Mouse (Mus musculus) WW6 (cell line): Measurements from ENCODE around the gene Slco2b1.

ENCODE experiments used
- DNase-seq: peaks from one replicate; pipeline ENCODE4 v3.0.0-alpha.2; 2013; ENCODE audit warnings: low read depth, low spot score

The Slco2b1 gene

GRCm38 (mm10) chr7:99693976-99694375, 17.2 kb downstream of the Slco2b1 start:
- DNase-seq: no peak

DNA sequence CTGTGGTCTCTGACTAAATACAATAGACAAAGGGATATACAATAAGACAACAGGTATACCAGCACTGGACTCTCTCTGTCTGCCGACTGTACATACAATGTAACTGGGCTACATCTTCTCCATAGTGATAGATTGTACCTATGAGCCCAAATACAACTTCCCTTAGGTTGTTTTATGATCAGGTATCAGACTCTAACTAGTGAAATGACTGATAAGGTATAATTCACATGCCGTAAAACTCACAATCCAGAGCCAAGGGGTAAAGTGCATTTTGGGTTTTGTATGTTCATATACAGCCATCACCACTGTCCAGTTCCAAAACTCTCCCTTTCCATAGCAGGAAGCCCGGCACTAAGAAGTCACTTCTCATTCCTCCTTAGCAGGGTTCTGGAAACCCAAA, 17.8 kb downstream of the Slco2b1 start:
- DNase-seq: no peak

DNA sequence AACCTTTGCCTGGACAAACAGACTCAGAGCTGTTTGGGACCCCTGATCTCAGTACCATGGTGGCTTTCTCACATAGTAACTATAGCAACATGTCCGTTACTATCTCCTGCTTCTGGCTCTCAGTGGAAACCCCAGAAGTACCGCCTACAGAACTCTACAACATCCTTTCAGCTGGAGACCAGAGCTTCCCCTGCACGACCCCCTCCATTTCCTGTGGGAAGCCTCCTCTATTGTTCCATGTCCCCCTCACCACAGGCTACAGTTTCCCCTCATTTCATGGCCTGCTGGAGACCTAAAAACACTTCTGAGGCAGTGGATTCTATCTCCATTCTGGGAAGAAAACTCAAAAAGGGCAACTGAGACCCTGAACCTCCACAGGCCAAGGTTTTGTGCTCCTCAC, 18.7 kb downstream of the Slco2b1 start:
- no peak for DNase-seq

GRCm38 (mm10) chr7:99690819-99691218, 20.3 kb downstream of the Slco2b1 start:
- no peak for DNase-seq

DNA sequence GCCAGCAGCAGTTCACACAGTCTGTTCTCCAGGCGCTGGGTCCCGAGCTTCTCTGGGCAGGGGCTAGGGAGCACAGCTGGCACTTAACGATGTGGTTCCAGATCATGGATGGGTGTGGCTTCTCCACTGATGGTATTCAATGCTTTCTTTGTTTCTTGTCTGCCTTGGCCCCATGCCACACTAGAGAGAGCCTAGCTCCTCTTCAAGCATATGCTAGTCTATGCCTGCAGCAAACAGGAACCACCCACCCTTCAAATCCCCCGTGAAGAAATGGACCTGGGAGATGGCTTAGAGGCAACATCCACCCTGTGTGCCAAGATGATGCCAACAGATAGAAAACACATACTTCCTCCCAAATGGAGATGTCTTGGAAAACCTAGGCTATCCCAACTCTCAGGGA, 27.1 kb downstream of the Slco2b1 start:
- no peak for DNase-seq

DNA sequence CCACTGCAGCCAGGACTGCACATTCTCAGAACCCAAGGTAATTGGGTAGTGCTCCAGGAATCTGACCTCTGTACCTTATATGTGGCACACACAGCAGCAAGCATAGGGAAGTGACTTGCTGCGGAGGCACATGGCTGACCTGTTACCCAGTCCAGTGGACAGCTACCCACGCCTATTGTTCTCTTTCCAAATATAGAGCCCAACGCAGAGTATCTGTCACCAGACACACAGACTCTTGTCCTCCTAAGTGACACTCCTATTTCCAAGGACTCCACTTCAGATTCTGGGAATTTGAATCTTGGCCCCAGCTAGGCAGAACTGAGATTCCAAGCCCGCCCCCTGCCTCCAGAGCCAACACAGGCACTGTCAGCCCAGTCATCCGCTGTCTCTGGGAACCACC, 30.4 kb downstream of the Slco2b1 start:
- DNase-seq: no peak

- DNase-seq: no peak
Observed at GRCm38 (mm10) chr7:99674890-99675289, 36.2 kb downstream of the Slco2b1 start.

GRCm38 (mm10) chr7:99674209-99674608, 36.9 kb downstream of the Slco2b1 start:
- DNase-seq: no peak

- DNase-seq: no peak
Observed at GRCm38 (mm10) chr7:99673188-99673587, 38.0 kb downstream of the Slco2b1 start.

DNA sequence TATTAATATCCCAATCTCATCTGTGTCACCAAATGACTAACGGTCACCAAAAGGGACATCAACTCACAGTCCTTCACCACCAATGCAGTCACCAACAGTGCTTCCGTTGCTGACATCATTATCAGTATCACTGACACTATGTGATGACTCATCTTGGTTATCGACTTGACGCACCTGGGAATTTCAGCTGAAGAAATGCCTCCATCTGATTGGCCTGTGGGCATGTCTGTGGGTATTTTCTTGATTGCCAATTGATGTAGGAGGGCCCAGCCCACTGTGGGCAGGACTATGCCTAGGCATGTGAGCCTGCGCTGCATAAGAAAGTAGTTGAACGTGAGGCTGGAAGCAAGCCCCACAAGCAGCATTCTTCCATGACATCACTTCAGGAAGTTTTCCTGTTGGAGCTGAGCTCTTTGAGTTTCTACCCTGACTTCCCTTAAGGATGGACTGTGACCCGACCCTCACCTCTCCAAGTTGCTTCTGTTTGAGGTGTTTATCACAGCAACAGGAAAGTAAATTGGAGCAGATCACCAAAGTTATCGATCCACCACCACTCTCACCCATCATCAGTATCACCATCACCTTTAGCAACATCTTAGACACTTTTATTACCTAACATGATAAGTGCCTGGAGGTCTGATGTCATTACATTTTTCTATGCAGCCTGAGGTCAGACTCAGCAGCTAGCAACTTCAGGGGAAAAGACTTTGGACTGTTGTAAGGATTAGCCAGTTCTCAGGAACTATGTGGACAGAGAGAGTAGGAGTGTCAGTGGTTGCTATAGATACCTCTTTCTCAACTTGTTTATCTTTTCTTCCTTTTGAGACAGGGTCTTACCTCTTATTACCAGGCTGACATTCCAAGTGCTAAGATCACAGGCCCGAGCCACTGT, 39.4 kb downstream of the Slco2b1 start:
- DNase-seq: no peak

- DNase-seq: no peak
Observed at GRCm38 (mm10) chr7:99670915-99671314, 40.2 kb downstream of the Slco2b1 start.

DNA sequence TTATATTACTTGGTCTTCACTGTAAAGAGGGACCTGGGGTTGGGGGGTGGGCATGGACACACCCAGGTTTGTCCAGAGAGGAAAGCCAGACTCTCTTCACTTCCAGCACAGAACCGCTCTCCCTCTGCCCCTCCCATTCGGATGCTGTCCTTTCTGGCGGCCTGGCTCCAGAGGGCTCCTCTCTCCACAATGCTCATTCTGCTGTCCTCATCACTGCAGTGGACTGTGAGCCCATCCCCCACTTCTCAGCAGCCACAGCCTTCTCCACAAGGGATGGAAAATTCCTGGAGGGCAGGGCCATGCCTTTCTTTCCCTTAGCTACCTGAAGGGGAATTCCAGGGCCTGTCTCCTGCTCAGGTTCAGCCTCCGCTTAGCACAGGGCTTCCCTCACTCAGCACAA, 42.3 kb downstream of the Slco2b1 start:
- no peak for DNase-seq

DNA sequence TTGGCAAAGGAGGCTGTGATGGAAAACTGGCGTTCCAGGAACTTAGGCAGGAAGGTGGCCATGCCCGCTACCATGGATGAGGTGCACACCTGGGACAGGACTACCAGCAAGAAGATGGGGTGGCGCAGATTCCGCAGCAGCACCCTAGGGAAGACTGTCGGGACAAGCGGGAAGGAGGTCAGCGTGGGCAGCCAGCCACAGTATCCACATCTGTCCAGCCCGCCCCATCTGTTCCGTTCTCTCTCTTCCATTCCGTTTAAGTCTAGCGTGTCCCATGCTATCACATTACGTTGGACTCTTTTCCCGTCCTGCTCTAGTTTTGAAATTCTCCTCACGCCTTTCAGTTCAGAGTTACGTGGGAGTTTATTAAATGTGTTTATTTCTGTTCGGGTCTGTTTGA, 44.0 kb downstream of the Slco2b1 start:
- DNase-seq: no peak

GRCm38 (mm10) chr7:99665731-99666452, 45.2 kb downstream of the Slco2b1 start:
- no peak for DNase-seq

DNA sequence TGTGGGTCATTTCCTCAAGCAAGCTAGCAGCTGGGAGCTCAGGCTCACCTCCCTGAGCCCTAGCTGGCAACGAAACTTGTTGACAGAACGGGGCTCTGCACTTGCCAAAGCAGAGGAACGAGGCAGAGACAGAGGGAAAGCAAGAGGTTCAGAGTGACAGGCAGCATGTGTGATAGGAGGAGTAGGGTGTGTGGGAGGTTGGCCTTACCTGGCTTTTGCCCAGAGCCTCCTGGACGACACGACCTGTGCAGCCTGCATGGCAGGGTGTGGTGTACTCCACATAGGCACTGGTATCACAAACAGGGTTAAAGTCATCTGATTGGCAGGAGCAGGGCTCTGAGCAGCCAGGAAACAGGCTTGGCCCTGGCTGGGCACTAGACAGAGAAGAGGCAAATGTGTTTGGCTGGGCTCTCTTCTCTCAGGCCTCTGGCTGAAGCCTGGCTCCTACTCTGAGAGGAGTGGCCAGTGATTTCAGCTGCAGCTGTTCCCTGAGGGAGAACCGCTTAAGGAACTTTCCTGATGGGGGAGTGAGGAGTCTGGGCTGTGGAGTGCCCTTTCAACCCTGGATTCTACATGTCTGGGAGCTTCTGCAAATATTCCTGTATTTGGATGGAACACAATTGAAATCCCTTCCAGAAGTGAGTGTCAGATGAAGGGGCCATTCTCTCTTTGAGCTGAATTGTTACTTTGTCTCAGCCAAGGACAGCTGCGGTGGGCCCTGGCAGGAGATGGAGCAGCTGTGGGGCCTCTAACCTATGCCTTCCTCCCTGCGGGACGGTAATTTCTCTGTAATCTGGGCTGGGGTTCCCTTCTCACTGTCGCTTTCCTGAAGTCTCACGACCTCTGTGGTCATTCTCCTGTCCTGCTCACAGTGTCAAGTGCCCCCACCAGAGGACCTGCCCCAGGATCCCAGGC, 46.3 kb downstream of the Slco2b1 start:
- DNase-seq: no peak

- DNase-seq: no peak
Observed at GRCm38 (mm10) chr7:99663507-99664220, 47.5 kb downstream of the Slco2b1 start.

- DNase-seq: no peak
Observed at GRCm38 (mm10) chr7:99662311-99662710, 48.8 kb downstream of the Slco2b1 start.

DNA sequence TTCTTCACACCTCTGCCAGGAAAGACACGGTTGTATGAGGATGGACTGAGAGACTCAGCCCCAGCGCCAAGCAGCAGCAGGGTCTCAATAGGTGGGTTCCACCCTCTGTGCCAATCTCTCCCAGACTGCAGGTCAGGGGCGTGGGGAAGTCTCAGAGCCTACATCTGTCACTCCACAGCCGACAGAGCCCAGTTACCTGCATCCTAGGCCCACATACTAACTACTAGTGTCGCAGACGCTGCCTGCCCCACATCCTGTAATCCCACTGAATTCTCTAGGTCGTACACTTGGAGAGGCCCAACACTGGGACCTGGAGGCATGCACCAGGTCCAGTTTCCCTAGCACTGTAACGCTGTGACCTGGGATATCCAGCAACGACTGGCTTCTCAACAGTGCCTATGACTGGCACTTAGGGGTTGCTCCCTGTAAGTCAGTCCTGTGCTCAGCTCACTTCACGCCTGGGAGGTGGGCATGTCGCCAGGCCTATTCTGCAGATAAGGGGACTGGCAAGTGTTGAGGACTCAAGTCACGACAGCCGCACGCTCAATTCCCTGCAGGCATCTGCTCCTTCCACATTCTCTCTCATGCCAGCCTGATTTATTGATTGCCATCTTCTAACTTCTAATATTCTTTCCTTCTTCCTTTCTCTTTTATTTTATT, 49.4 kb downstream of the Slco2b1 start:
- no peak for DNase-seq

GRCm38 (mm10) chr7:99661071-99661470, 50.1 kb downstream of the Slco2b1 start:
- no peak for DNase-seq

DNA sequence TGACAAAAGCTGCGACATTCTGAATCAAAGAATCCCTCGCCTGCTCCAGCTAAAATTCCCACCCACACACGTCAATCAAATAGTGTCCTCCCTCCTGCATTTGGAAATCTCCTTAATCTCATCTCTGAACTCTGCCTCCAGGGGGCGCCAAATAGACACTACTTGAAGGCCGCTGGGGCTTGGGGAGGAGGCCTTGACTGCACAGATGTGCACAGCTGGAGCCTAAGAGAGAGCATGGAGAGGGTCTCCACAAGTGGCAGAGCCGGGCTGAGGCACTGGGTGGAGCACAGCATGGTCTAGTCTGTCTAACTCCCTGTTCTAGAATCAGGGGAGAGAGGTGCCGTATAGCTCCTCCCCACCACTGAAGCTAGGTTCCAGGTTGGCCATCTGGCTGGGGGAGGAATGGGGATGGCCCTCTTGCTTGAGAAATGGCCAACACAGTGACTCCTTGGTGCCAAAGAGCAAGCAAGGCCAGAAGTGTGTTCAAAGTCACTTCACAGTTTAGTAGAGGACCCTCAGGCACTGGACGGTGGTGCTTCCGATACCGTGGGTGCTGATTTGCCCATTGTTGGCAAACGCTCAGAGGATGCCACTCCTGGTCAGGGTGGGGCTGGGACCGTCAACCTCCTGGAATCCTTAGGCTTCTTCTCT, 51.6 kb downstream of the Slco2b1 start:
- peak; percentile 39 for DNase-seq
